Mouse (Mus musculus) mouse embryonic stem cell (cell line): ENCODE measurements at regions not wholly inside any gene's neighbourhood (a gene's known extent, or its start where the extent isn't known, plus 50 kb on each side); places are given as distances from the start of the nearest gene placed in this dataset.

Source experiments
- in situ Hi-C, 2 experiments: fragments of 300-500 bp; cut with MboI; formaldehyde crosslinking; loops; 1 replicate in 1 of 2; 3 replicates in 1 of 2; pipeline ENCODE4 v1.14.3; 2019 to 2020; ENCODE audit warnings: low sequenced_read_pairs in 2 of 2, low pct_unique_long_range_greater_than_20kb in 1 of 2, mixed read lengths in 1 of 2; ENCODE audit not compliant: unreplicated experiment in 1 of 2

DNA sequence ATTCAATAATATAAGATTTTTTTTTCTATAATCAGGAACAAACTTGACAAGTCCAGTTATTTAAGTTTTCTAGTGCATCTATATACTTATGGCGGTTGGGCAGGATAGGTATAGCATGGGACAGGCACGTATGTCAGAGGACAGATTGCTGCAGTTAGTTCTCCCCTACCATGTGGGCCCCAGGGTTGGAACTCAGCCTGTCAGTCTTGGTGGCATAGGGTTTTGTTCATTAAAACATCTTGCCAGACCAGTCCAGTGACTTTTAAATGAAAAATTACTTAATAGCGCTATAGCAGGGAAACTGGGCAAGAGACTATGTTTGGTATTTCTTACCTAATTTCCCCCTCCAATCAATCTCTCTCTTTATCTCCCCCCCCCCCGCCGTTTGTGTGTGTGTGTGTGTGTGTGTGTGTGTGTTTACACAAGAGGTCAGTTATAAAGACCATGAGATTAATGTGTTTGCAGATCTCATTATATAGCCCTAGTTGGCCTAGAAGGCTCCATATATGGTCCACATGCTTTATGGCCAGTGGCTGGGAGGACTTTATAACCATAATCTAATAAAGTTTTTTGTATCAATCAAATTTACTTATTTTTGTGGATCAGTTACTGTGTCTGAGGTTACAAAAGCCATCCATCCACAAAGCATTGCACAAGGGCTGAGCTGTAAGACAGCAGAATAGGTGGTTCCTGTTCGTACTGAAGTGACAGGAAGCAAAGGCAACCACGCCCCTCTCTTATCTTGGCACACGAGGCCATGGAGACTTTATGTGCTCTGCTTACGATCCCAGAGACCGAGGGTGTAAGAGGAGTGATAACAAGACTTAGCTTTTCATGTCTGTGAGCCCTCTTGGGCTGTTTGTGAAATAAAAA is 208.5 kb upstream of the Pfn2 start:
- in situ Hi-C loops, result no loop called here

DNA sequence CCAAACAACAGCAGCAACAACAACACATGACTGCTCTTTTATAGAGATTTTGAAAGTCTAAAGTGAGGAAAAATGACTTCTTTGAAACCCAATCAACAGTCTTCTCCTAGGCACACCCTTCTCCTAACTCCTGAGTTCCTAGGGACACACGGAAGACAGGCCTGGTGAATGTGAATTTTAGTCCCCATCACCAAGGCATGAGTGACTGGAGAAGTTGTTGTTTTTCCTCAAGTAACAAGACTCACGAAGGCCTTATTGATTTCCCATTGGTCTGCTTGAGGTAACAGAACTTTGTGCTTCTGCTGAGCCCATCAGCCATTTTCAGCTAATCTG is 209.2 kb upstream of the Pfn2 start:
- in situ Hi-C loops, result no loop called here

DNA sequence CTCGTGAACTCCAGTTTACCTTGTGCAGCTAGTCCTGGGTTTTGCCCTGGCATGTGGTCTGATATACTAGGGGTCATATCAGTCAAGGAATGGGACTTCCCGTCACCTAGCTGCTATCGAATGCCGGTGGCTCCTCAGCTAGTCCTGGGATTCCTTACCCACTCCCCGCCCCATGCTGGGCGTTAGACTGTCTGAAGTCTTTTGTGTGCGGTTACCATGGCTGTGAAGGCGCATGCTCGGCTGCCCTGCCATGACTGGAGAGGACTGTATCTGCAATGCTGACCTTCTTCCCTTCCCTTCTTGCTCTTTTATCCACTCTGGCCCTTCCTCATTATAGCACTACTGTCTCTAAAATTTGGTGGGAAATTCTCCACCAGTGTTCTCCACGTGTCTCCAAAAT is 210.3 kb upstream of the Pfn2 start:
- in situ Hi-C loops, result no loop called here

DNA sequence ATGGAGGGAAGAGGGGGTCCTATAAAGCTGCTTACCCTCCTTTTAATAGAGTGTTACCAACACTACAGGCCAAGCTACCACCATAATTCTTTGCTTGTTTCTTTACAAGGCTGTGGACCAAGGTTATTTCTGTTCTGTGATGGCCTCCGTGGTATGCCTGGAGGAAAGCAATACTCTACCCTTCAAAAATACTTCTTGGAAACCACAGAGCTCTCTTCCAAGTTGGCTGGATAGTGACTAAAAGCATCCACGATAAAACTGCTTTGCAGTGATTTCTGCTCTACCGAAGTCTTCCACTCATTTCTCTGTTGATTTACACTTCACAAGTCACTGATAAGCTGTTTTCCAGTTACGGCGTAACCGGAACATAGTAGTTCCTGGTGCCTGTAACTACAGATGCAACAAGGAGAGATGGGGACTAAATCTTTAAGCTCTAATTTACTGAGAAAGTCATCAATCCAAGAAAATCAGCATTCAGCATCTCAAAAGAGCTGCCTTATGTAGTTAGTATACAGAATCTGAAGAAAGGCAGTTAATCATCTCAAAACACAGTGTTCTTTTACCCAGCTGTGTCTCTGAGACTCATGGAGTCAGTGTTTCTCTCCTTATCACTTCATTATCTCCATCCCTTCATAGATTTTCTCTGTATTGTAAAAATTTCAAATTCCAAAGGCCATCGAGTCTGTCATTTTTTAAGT is 216.1 kb upstream of the Pfn2 start:
- in situ Hi-C loops, result no loop called here

DNA sequence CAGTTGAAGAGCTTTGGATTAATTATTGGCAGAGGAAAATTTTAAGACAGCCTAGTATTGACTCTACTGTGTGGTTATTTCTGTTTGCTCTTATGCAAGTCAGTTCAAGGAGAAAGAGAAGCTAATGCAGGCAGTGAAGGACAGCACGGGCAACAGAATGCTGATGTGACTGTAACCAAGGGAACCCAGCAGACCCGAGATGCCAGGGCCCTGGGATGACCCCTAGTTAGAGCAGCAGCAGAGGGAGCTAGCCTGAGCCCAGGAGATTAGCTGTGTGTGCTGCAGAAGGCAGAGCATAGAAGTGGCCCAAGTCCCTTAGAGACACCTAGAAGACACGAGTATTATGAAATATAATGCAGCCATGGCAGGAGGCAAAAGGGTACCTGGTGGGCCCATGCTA is 223.7 kb upstream of the Pfn2 start:
- in situ Hi-C loops, result no loop called here

DNA sequence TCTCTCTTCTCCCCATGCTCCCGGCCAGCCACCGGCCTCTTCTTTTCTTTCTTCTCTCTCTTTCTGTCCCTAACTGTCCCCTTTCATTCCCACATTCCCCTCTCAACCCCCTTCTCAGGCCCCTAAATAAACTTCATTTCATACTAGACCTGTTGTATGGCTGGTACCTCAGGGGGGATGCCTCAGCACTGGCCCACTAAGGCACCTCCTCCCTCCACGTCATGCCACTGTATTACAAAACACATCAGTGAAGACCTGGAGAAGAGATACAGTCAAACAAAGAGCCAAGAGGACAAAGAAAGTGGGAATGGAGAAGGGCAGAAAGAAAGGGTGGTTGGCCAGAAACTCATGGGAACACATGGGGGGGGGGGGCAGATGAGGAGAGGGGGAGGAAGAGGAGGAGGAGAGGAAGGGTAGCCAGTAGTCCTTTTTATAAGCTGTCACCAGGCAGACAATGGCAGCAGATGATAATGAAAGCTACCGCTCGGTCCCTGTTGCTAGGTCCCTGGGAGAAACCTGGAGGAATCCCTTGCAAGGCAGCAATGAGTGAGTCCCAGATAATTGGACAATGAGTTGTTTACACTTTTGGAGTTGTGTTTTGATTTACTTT is 224.5 kb upstream of the Pfn2 start:
- in situ Hi-C loops, result no loop called here

DNA sequence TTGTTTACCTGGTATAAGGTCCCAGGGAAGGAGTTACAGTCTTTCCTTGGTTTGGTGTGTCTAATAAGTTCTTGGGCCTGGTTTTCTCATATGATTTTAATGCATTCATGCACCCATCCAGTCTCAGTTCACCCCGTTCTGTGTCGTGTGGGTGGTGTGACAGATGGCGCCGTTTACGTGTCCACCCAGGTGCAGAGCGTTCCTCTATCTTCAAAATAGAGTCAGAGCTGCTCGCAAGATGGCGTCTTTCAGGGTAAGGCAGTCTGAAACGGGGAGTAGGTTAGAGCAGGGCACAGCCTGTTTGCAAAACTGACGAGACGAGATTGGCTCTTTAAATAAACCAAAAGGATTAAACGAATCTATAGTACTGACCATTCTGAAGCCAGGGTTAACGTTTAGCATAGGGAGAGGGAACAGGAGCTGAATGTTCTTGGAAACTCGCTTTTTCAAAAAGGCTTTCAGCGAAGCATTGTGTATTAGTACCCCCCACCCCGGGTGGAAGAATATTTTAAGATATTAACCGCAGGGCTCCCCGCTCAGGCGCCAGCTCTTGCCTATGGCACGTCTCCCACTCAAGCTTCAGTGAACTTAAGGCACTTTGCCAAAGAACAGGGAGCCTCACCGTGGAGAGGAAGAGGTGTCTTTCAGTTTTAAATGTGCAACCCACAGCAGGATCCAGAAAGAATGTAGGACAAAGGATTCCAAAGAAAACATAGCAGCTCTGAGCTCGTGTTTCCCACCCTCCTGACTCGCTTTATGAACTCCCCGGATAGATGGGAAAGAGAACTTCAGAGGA is 241.7 kb upstream of the Pfn2 start:
- in situ Hi-C loops, result no loop called here

DNA sequence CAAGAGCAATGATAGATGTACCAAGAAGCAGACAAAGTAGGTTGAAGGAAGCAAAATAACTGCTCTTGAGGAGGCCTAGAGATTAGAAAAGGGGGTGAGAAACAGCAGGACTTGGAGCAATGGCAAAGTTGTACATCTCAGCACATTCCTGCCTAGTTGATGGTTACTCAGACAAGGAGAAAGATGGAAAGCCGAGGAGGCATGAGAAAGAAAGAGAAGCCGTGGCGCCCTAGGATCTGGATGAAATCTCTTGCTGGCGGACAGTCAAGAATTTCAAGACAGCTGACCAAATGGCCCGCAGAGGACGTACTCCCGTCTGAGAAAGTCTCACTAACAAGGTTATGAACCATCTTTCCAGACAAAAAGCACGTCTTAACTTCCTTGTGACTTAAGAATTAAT is 242.5 kb upstream of the Pfn2 start:
- in situ Hi-C loops, result no loop called here

DNA sequence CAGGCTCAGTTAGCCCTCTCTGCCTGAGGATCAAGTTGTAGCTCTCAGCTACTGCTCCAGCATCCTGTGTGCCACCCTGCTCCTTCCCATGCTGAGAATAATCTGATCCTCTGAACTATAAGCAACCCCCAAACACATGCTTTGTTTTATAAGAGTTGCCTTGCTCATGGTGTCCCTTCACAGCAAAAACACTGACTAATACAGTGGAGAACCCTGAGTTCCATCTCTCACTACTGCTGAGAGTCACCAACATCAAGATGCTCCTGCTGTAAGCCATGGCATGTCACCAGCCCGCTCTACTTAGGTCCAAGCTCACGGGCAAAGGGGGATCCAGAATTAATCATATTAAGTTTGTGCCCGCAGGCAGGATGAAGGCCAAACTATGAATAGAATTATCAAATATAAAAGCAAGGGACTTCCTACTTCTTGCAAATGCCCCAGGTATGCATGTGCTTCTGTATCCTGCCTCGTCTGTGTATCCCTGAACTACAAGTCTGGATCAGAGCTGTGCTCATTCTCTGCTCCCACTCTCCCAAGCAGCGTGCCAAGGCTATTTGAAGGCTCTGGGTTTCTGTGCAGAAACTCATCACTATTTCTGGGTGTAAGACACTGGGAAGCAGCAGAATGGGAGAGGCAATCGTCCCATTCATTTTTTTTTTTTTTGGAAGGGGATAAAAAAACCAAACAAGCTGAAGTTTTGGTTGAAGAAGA is 243.7 kb upstream of the Pfn2 start:
- in situ Hi-C loops, result no loop called here

DNA sequence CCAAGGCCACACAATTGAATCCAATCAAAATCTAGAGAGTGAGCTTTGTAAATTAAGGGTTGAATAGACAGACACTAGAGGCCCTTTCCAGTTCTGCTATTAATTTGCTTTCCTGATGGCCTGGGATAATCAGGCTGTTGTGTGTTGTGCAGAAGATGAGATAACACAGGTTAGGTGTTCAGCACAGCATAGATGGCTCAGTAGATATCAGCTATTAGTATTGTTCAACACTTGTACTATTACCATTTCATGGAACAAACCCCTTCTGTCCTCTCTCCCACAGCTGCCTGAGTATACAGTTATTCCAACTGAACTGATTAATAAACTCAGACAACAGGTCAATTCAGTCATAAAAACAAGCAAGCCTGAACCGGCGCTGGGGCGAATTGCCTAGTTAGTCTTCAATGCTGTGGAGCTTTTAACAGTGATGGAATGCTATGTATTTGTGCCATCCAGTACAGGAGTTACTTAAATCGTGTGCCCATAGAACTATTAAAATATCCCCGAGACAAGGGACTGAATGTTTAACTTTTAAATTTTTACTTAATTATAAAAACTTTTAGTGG is 263.1 kb upstream of the Pfn2 start:
- in situ Hi-C loops, result no loop called here

DNA sequence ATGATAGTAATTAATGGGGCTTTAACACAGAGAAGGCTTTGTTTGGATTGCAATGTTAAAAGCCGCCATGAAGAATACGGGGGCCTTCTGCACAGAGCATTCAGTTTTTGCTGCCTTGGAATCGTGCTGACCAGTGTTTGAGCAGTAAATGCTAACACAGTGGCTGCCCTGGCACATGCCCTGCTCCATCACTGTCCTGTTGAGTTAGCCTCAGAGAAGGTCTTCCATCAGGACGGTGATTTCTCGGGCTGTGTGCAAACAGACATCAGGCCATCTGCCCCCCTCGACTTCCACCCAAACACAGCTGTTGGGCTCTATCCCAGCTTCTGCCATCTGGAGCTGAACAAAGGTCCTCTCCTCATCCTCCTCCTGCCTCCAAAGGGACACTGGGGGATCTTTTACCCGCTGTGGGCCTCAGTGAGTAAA is 264.6 kb upstream of the Pfn2 start:
- in situ Hi-C loops, result no loop called here

DNA sequence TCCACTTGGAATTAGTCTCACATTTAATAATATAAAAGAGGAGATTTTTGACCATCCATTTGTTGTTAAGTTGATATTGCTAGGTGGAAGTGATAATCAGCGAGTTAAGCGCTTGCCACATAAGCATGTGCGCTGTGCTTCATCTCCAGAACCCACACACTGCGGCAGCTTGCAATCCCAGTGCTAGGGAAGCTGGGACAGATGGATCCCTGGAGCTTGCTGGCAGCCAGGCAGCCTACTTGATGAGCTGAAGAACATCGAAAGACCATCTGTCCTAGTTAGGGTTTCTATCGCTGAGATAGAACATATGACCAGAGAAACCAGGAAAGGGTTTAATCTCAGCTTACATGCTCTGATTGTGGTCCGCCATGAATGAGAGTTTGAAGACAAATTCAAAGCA is 266.1 kb upstream of the Pfn2 start:
- in situ Hi-C loops, result no loop called here

DNA sequence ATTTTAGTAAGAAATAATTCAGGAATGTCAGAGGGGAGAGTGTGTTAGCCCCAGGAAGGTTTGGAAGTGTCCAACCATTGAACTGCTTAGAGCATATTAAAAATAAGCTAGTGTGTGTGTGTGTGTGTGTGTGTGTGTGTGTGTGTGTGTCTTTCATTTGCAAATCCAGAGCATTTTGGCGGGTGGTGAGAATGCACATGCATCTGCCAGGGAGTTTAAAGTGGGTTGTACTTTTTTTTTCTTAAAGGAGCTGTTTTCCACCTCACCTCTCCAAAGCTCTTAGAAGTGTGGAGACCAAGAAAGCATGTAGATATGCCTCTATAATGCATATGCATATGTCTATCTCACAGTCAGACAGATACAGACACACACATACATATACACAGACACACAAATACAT is 267.6 kb upstream of the Pfn2 start:
- in situ Hi-C loops, result no loop called here

DNA sequence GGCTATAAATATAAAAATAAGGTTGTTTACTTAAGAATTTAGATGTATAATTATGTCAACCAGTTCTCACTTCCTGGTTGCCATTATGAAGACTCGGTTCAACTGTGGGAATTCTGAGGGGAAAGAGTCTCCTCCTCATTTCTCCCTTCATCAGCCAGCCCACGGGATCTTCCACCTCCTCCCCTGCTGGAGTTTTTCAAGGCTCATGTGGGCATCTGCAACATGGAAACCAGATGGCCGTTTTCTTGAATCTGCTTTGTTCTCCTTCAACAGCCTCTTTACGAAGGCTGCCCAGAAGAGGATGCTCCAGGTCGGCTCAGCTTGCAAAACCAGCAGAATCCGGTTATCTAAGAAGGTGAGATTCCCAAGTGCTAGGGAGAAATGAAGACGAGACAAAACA is 269.0 kb upstream of the Pfn2 start:
- in situ Hi-C loops, result no loop called here

DNA sequence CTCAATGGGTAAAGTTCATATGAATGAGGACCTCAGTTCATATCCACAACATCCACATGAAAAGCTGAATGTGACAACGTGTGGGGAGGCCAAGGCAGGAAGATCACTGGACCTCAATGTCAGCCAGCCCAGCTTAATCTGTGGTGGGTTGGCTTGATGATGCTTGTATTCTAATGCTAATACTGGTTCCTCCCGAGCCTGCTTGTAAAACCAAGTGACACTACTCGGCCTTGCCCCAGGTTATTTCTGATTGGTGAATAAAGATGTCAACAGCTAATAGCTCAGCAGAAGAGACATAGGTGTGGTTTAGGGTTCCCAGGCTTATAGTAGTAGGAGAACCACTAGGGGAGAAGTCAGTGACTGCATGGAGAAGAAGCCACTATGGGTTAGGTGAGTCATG is 272.2 kb upstream of the Pfn2 start:
- in situ Hi-C loops, result no loop called here

DNA sequence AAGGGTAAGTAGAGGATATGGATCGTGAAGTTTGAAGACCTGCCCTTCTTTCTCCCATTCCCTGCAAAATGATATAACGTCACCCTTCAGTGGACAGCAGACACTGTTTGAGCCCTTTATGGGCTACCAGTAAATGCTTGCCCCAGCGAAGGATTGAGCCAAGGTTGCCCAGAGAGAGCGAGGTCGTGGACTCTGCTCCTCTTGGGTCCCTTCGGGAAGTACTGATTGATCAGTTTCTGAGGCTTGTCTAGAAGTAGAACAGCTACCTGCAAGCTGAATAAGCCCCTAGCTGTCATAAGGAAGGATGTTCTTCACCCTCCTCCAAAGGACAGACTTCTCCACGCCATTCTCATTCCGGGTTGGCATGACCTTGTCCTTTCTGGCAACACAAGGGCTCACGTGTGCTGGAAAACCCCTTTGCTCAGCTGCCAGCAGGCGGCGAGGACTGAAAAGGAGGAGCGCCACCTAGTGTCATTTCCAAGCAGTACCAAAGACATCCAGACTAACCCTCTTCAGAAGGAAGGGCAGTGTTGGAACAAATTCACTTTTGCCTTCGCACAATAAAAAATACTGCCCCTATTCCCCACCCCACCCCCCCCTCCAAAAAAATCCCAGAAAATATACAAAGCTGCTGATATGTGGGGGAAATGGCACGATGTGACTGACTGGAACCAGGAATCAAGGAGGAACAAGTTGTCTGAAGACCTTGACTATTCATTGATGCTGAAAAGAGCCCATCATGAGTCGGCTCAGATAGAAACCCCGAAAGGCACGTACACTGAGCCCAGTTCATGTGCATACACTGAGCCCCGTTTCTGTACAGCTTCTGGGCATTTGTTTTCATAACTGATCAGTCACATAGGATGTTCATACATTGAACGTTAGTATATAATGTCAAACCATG is 274.8 kb upstream of the Pfn2 start:
- in situ Hi-C loops, result no loop called here

DNA sequence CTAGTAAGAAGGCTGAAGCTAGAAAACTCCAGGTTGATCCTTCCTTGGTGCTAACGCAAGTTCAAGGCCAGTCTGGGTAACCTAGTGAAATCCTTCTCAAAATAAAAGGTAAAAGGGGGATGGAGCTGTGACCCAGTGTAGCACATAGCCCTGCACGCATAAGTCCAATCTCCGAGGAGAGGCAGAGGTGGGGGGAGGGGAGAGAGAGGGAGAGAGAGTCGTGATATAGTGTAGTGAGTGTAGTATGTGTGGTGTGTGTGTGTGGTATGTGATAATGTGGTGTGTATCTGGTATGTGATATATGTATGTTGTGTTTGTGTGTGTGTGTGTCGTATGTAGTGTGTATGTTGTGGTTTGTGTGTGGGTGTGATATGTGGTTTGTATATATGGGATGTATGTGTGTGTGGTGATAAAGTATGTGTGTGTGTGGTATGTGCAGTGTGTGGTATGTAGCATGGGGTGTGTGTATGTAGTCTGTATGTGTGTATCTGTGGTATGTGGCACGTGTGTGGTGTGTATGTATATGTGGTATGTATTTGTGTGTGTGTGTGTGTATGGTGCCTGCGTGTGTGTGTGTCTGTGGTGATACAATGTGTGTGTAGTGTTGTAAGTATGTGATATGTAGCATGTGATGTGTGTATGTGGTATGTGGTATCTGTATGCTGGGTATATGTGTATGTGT is 275.7 kb upstream of the Pfn2 start:
- in situ Hi-C loops, result no loop called here
